11 mouse cellular contexts compared by ENCODE assay signal in the genomic region with DNA sequence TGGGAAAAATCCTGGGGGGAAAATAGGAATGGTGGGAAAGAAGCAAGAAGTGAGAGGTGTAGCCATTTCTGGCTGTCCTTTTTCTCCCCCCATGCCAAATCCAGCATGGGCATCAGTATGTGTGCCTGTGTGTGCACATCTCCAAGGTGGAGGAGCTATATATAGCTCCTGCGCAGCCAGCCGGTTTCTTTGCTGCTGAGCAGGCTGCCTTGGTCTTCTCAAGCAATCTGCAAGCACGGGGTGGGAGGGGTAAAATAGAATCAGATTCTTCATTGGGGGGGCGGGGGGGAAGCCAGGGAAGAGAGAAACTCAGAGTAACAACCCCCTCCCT. TPM values are rescaled to one million over a fixed set of nuclear protein-coding genes. Genes with fewer than 3 reads are reported as not detected.
DNase-seq lines count a peak whose midpoint lies in the region; ATAC-seq and TF ChIP-seq lines count a peak whose summit lies in the region.
"Had no signal": no experiment of that assay in that cellular context is flagged by ENCODE, and none has a peak within 500 bp of the region (broad histone marks: within the 10 kb centered on the region; RNA-seq: fewer than 3 reads in every experiment).

No protein-coding gene starts in this region.

- no peak overlapping the region for H3K9ac ChIP-seq in heart, embryonic 16.5 days (ENCODE audit: low read length)
- no peak overlapping the region for H3K9ac ChIP-seq in heart, adult 2 months (ENCODE audit: low read depth, low read length)
- peak overlapping the region; percentile 85 for H3K9ac ChIP-seq in hindbrain, embryonic 13.5 days
- peak overlapping the region; percentile 76 for H3K9ac ChIP-seq in midbrain, embryonic 14.5 days (replicated peaks; ENCODE audit: low read length)

- H3K4me3 ChIP-seq in heart, embryonic 16.5 days (ENCODE audit: low read length) = no peak overlapping the region; the same call in none of the 2 replicates
- no peak overlapping the region for H3K4me3 ChIP-seq in heart, adult 2 months
- H3K4me3 ChIP-seq in embryonic facial prominence, embryonic 10.5 days = peak overlapping the region; percentile 64
- H3K4me3 ChIP-seq in hindbrain, embryonic 13.5 days = peak overlapping the region; percentile 72
- H3K4me3 ChIP-seq in midbrain, embryonic 14.5 days (replicated peaks; ENCODE audit: low read depth, low read length) = peak overlapping the region; percentile 62

- peaks cover 21% of the 10 kb centered on the region for H3K27me3 ChIP-seq in heart, embryonic 16.5 days (ENCODE audit: control insufficient read depth, insufficient read depth, low read length)
- peaks cover 3% of the 10 kb centered on the region for H3K27me3 ChIP-seq in heart, adult 2 months (ENCODE audit: control insufficient read depth, insufficient read depth, low read length)
- peaks cover 33% of the 10 kb centered on the region for H3K27me3 ChIP-seq in embryonic facial prominence, embryonic 10.5 days (replicated peaks; ENCODE audit: low read depth, poor library complexity, severe bottlenecking)
- no peaks in the 10 kb centered on the region for H3K27me3 ChIP-seq in hindbrain, embryonic 13.5 days
- H3K27me3 ChIP-seq in midbrain, embryonic 14.5 days (ENCODE audit: control insufficient read depth, insufficient read depth, low read length) = no peaks in the 10 kb centered on the region
- H3K27me3 ChIP-seq: CH12.LX had no signal

- no peaks in the 10 kb centered on the region for H3K9me3 ChIP-seq in heart, embryonic 16.5 days (replicated peaks; ENCODE audit: control insufficient read depth, low read length)
- H3K9me3 ChIP-seq in embryonic facial prominence, embryonic 10.5 days = no peaks in the 10 kb centered on the region
- no peaks in the 10 kb centered on the region for H3K9me3 ChIP-seq in hindbrain, embryonic 13.5 days
- no peaks in the 10 kb centered on the region for H3K9me3 ChIP-seq in midbrain, embryonic 14.5 days (ENCODE audit: control insufficient read depth, low read length)

- no peaks in the 10 kb centered on the region for H3K79me2 ChIP-seq in heart, adult 2 months (replicated peaks; ENCODE audit: control insufficient read depth, insufficient read depth, low read length)

- peak overlapping the region; percentile 95 for H3K4me2 ChIP-seq in heart, embryonic 16.5 days (ENCODE audit: low read depth, low read length)
- peak overlapping the region; percentile 94 for H3K4me2 ChIP-seq in hindbrain, embryonic 13.5 days
- peak overlapping the region; percentile 91 for H3K4me2 ChIP-seq in midbrain, embryonic 14.5 days (ENCODE audit: low read length)

- DNase-seq in heart, adult 2 months = no peak
- no peak for DNase-seq in embryonic facial prominence, embryonic 10.5 days (ENCODE audit: low spot score)
- DNase-seq in midbrain, embryonic 14.5 days = peak; percentile 71
- DNase-seq in liver = no peak
- DNase-seq in embryo, embryonic 9.5 days (ENCODE audit: extremely low spot score) = no peak
- DNase-seq: lung, postnatal 10 days had no signal

- WGBS in heart, embryonic 16.5 days = 4% methylated on average over 4 of the region's 4 CpGs
- WGBS in heart, adult 2 months = 6% methylated on average over 4 of the region's 4 CpGs
- WGBS in embryonic facial prominence, embryonic 10.5 days = 21% methylated on average over 4 of the region's 4 CpGs
- WGBS in hindbrain, embryonic 13.5 days = 14% methylated on average over 4 of the region's 4 CpGs
- 19% methylated on average over 4 of the region's 4 CpGs for WGBS in midbrain, embryonic 14.5 days

- no peak for TF ChIP-seq POLR2A in heart, adult 2 months (IDR thresholded peaks at IDR 0.05; ENCODE audit: insufficient read depth, low read depth, low read length)

- intact Hi-C loops in heart, adult 2 months (cut with DNase I) = no loop called here

- no peak for TF ChIP-seq CTCF in heart, adult 2 months (IDR thresholded peaks at IDR 0.05)

- no peaks in the 10 kb centered on the region for H3K36me3 ChIP-seq in heart, embryonic 16.5 days (ENCODE audit: control insufficient read depth, insufficient read depth)
- H3K36me3 ChIP-seq in heart, adult 2 months (ENCODE audit: control insufficient read depth, insufficient read depth, low read length) = no peaks in the 10 kb centered on the region
- H3K36me3 ChIP-seq in embryonic facial prominence, embryonic 10.5 days (replicated peaks) = no peaks in the 10 kb centered on the region
- no peaks in the 10 kb centered on the region for H3K36me3 ChIP-seq in hindbrain, embryonic 13.5 days
- H3K36me3 ChIP-seq in midbrain, embryonic 14.5 days (ENCODE audit: control insufficient read depth, insufficient read depth, low read length) = no peaks in the 10 kb centered on the region

- H3K27ac ChIP-seq in heart, embryonic 16.5 days (ENCODE audit: low read length) = no peak overlapping the region
- H3K27ac ChIP-seq in heart, adult 2 months = no peak overlapping the region
- no peak overlapping the region for H3K27ac ChIP-seq in embryonic facial prominence, embryonic 10.5 days (replicated peaks)
- peak overlapping the region; percentile 88 for H3K27ac ChIP-seq in hindbrain, embryonic 13.5 days
- H3K27ac ChIP-seq in midbrain, embryonic 14.5 days (replicated peaks; ENCODE audit: low read depth, low read length) = peak overlapping the region; percentile 71
- H3K27ac ChIP-seq: gastrocnemius, adult 2 months had no signal

- peaks cover 9% of the 10 kb centered on the region for H3K4me1 ChIP-seq in heart, embryonic 16.5 days (ENCODE audit: control insufficient read depth, insufficient read depth, low read length)
- no peaks in the 10 kb centered on the region for H3K4me1 ChIP-seq in heart, adult 2 months (ENCODE audit: control insufficient read depth, insufficient read depth, low read length)
- H3K4me1 ChIP-seq in embryonic facial prominence, embryonic 10.5 days = peaks cover 16% of the 10 kb centered on the region
- peaks cover 11% of the 10 kb centered on the region; the same call in 1 of the 2 replicates for H3K4me1 ChIP-seq in hindbrain, embryonic 13.5 days (replicated peaks)
- H3K4me1 ChIP-seq in midbrain, embryonic 14.5 days (ENCODE audit: control insufficient read depth, insufficient read depth, low read length) = no peaks in the 10 kb centered on the region

- TF ChIP-seq EP300 in heart, adult 2 months (IDR thresholded peaks at IDR 0.05; ENCODE audit: insufficient read depth, low read depth, low read length) = no peak

- ATAC-seq in heart, embryonic 16.5 days (replicated peaks; ENCODE audit: extremely low read depth, insufficient read depth, low FRiP score) = no peak
- ATAC-seq in hindbrain, embryonic 13.5 days (ENCODE audit: low FRiP score) = peak; percentile 55
- no peak; the same call in 1 of the 2 replicates for ATAC-seq in midbrain, embryonic 14.5 days (ENCODE audit: low FRiP score, low TSS enrichment)
- ATAC-seq in granulocyte monocyte progenitor cell, adult 5-6 weeks (replicated peaks; ENCODE audit: poor library complexity, severe bottlenecking) = no peak

RNA-seq across cellular contexts. Expression of a gene that starts 1.1 kb away (rescaled TPM):
- 0.17 and 0.29 TPM in 2 replicates for polyA plus RNA-seq in heart, embryonic 16.5 days (2015; fragmentation: Nextera tagmentation; extraction: Ambion mirVana)
- total RNA-seq in heart, adult 2 months (2021) = under 1 TPM; 0.05 to 0.11 TPM
- polyA plus RNA-seq in heart, adult 2 months (2012; rRNA removed) = 0.08 and 0.20 TPM in 2 replicates
- polyA plus RNA-seq in embryonic facial prominence, embryonic 10.5 days (2016; fragmentation: Nextera tagmentation; extraction: Ambion mirVana) = 2.1 TPM in 2 replicates
- 28.0 and 28.6 TPM in 2 replicates for polyA plus RNA-seq in hindbrain, embryonic 13.5 days (2015; fragmentation: Nextera tagmentation; extraction: Ambion mirVana)
- polyA plus RNA-seq in midbrain, embryonic 14.5 days (2014; fragmentation: Nextera tagmentation; extraction: Ambion mirVana) = 47.9 and 49.4 TPM in 2 replicates
- not detected in 2 replicates for total RNA-seq in granulocyte monocyte progenitor cell, adult 5-6 weeks (2014; fragmentation: Nextera tagmentation)
- total RNA-seq in granulocyte monocyte progenitor cell, adult 5-6 weeks (2017) = not detected in 2 replicates
- total RNA-seq: CH12.LX had no signal

Comparison
In these comparisons a context has a peak if more than half of its experiments do, and no peak if none do; other contexts are left out.
1. H3K27ac ChIP-seq: peak in hindbrain, embryonic 13.5 days (single experiment) and midbrain, embryonic 14.5 days (single experiment); none in heart, embryonic 16.5 days (single experiment), heart, adult 2 months (single experiment) and embryonic facial prominence, embryonic 10.5 days (single experiment).
2. H3K4me3 ChIP-seq: peak in embryonic facial prominence, embryonic 10.5 days (single experiment), hindbrain, embryonic 13.5 days (single experiment) and midbrain, embryonic 14.5 days (single experiment); none in heart, embryonic 16.5 days (single experiment) and heart, adult 2 months (single experiment).
3. H3K9ac ChIP-seq: peak in hindbrain, embryonic 13.5 days (single experiment) and midbrain, embryonic 14.5 days (single experiment); none in heart, embryonic 16.5 days (single experiment) and heart, adult 2 months (single experiment).
4. Peak in every context shown above with its lines, with median percentiles within 50 percentile points of each other: H3K4me2 ChIP-seq.